Mouse (Mus musculus): ENCODE measurements around the gene Map3k3. TPM values are rescaled to one million over a fixed set of nuclear protein-coding genes. Genes with fewer than 3 reads are reported as not detected.

Gene Map3k3
- polyA plus RNA-seq, 2 experiments, result 33.3 to 48.5 TPM

DNA sequence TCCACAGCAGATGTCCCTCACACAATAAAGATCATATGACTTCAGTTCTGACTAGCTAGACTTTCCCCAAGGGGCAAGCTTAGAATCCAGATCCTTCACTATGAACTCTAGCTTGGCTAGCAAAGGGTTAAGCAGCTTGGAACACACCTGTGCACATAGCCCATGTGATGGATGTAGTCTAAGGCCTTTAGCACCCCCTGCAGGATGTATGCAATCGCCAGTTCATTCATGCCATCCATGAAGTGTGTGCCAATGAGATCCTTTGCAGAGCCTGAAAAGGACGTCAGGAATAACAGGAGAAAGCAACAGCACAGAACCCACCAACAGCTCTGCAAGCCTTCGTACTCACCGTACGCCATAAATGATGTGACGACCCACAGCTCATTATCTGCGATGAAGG is 86.4 kb downstream of the Map3k3 start:
- TF ChIP-seq POLR2A (IDR thresholded peaks at IDR 0.05; ENCODE audit: borderline replicate concordance, extremely low read depth, insufficient read depth, insufficient read length), result no peak
- DNase-seq (ENCODE audit: low spot score) (no peak), ATAC-seq (ENCODE audit: low FRiP score, low read depth) (no peak)
- no peak overlapping the region for H3K4me2 ChIP-seq (replicated peaks; ENCODE audit: low read depth, low read length, severe bottlenecking)
- WGBS, result 72% methylated on average over 7 of the region's 7 CpGs
- H3K27me3 ChIP-seq (ENCODE audit: control insufficient read depth, insufficient read depth, low read length), result no peaks in the 10 kb centered on the region
- no peak overlapping the region for H3K27ac ChIP-seq (replicated peaks; ENCODE audit: low read depth, low read length)
- H3K9me3 ChIP-seq (ENCODE audit: control insufficient read depth, low read length), result no peaks in the 10 kb centered on the region
- no peaks in the 10 kb centered on the region for H3K4me1 ChIP-seq (ENCODE audit: control insufficient read depth, insufficient read depth, low read length)
- no peak overlapping the region for H3K4me3 ChIP-seq (replicated peaks; ENCODE audit: low read length)
- H3K36me3 ChIP-seq (ENCODE audit: control insufficient read depth, insufficient read depth, low read length), result peaks cover 45% of the 10 kb centered on the region
- H3K9ac ChIP-seq (ENCODE audit: low read depth, low read length, severe bottlenecking), result no peak overlapping the region

DNA sequence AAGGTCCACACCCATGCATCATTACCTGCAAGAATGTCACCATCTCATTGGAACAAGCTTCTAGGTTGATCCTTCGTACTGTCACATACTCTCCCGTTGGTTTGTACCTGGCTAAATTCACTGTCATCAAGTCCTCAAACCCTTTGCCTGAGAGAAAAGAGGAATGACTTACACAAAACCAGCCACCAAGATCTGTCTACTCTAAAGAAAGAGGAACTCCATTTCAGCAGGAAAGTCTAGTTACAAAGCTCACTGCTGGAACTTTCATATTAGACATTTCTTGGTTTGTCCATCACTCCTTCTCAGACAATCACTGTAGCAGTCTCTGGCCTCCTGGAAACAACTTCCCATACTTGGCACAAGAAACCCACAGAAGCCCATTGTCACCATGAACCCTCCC is 88.8 kb downstream of the Map3k3 start:
- TF ChIP-seq POLR2A (IDR thresholded peaks at IDR 0.05; ENCODE audit: borderline replicate concordance, extremely low read depth, insufficient read depth, insufficient read length), result no peak
- Histone ChIP-seq H3K4me2 (replicated peaks; ENCODE audit: low read depth, low read length, severe bottlenecking) (no peak overlapping the region), H3K9me3 (ENCODE audit: control insufficient read depth, low read length) (no peaks in the 10 kb centered on the region), H3K4me1 (ENCODE audit: control insufficient read depth, insufficient read depth, low read length) (no peaks in the 10 kb centered on the region), H3K27me3 (ENCODE audit: control insufficient read depth, insufficient read depth, low read length) (no peaks in the 10 kb centered on the region), H3K4me3 (replicated peaks; ENCODE audit: low read length) (no peak overlapping the region), H3K36me3 (ENCODE audit: control insufficient read depth, insufficient read depth, low read length) (peaks cover 27% of the 10 kb centered on the region), H3K27ac (replicated peaks; ENCODE audit: low read depth, low read length) (no peak overlapping the region), H3K9ac (ENCODE audit: low read depth, low read length, severe bottlenecking) (no peak overlapping the region)
- DNase-seq (ENCODE audit: low spot score) (no peak), ATAC-seq (ENCODE audit: low FRiP score, low read depth) (no peak)
- 89% methylated on average over 2 of the region's 2 CpGs for whole genome bisulfite sequencing

DNA sequence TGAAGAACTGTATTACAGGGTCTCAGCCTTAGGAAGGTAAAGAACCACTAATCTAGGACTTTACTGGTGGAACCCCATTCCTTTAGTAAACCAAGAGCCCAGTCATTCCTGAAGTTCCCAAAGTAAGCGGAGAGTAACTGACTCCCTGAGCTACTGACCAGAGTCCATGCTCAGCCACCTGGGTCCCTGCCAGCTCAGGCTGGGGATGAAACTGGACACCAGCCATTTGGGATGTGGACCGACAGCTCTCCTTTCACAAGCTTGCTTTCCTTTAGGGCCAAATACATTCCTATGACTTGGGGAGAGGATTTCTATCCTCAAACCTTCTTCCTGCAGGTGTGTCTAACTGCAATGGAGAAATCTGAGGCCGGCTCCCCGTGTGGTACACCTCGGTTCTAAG is 90.0 kb downstream of the Map3k3 start:
- no peaks in the 10 kb centered on the region for H3K9me3 ChIP-seq (ENCODE audit: control insufficient read depth, low read length)
- H3K4me3 ChIP-seq (replicated peaks; ENCODE audit: low read length), result no peak overlapping the region

DNA sequence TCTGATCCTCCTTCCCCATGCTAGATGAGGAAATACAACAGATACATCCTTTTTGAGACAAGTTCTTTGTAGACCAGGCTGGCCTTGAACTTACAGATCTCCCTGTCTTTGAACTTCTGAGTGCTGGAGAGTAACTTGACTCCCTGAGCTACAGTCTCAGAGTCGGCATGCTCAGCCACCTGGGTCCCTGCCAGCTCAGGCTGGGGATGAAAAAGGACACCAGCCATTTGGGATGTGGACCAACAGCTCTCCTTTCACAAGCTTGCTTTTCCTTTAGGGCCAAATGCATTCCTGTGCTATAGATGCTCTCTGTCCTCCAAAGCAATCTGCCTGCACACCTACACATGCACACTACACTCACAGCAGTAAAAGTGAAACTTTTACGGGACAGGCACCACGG is 90.7 kb downstream of the Map3k3 start:
- ATAC-seq (ENCODE audit: low FRiP score, low read depth) (no peak), DNase-seq (ENCODE audit: low spot score) (no peak)
- H3K27me3 ChIP-seq (ENCODE audit: control insufficient read depth, insufficient read depth, low read length), result no peaks in the 10 kb centered on the region
- no peaks in the 10 kb centered on the region for H3K9me3 ChIP-seq (ENCODE audit: control insufficient read depth, low read length)
- TF ChIP-seq POLR2A (IDR thresholded peaks at IDR 0.05; ENCODE audit: borderline replicate concordance, extremely low read depth, insufficient read depth, insufficient read length), result no peak
- H3K36me3 ChIP-seq (ENCODE audit: control insufficient read depth, insufficient read depth, low read length), result peaks cover 16% of the 10 kb centered on the region; the same call in 1 of the 2 replicates
- no peak overlapping the region for H3K4me2 ChIP-seq (replicated peaks; ENCODE audit: low read depth, low read length, severe bottlenecking)
- H3K9ac ChIP-seq (ENCODE audit: low read depth, low read length, severe bottlenecking), result no peak overlapping the region
- 37% methylated on average over 3 of the region's 3 CpGs for whole genome bisulfite sequencing
- no peaks in the 10 kb centered on the region for H3K4me1 ChIP-seq (ENCODE audit: control insufficient read depth, insufficient read depth, low read length)
- H3K27ac ChIP-seq (replicated peaks; ENCODE audit: low read depth, low read length), result no peak overlapping the region
- no peak overlapping the region for H3K4me3 ChIP-seq (replicated peaks; ENCODE audit: low read length)

More for the DNA sequence above, 90.0 kb downstream of the Map3k3 start:
- WGBS, result 76% methylated on average over 5 of the region's 5 CpGs
- H3K36me3 ChIP-seq (ENCODE audit: control insufficient read depth, insufficient read depth, low read length), result peaks cover 21% of the 10 kb centered on the region; the same call in 1 of the 2 replicates
- DNase-seq (ENCODE audit: low spot score) (no peak), ATAC-seq (ENCODE audit: low FRiP score, low read depth) (no peak)
- H3K9ac ChIP-seq (ENCODE audit: low read depth, low read length, severe bottlenecking), result 0 out of 2 replicates have a peak overlapping the region, but pooled peaks have one; percentile 13
- H3K27ac ChIP-seq (replicated peaks; ENCODE audit: low read depth, low read length), result no peak overlapping the region
- H3K4me2 ChIP-seq (replicated peaks; ENCODE audit: low read depth, low read length, severe bottlenecking), result no peak overlapping the region
- H3K4me1 ChIP-seq (ENCODE audit: control insufficient read depth, insufficient read depth, low read length), result no peaks in the 10 kb centered on the region
- H3K27me3 ChIP-seq (ENCODE audit: control insufficient read depth, insufficient read depth, low read length), result no peaks in the 10 kb centered on the region
- TF ChIP-seq POLR2A (IDR thresholded peaks at IDR 0.05; ENCODE audit: borderline replicate concordance, extremely low read depth, insufficient read depth, insufficient read length), result no peak

DNA sequence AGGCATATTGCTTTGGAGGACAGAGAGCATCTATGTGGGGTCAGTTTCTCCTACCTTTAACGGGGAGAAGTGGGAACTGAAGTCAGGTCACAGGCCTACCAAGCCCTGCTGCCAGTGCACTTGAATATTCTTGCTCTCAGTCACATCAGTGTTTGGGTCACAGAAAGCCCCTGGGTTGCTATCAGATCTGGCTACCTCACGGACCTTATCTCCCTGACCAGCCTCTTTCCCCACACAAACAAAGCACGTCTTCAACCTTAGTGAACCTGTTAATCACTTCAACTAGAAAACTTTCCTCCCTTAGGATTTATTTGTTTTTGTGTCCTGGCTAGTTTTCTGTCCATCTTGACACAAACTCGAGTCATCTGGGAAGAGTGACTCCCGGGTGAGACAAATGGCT is 92.0 kb downstream of the Map3k3 start:
- no peaks in the 10 kb centered on the region for H3K4me1 ChIP-seq (ENCODE audit: control insufficient read depth, insufficient read depth, low read length)
- no peak overlapping the region for H3K4me2 ChIP-seq (replicated peaks; ENCODE audit: low read depth, low read length, severe bottlenecking)
- H3K9ac ChIP-seq (ENCODE audit: low read depth, low read length, severe bottlenecking), result no peak overlapping the region
- ATAC-seq (ENCODE audit: low FRiP score, low read depth), result no peak
- H3K27me3 ChIP-seq (ENCODE audit: control insufficient read depth, insufficient read depth, low read length), result no peaks in the 10 kb centered on the region
- no peak overlapping the region for H3K4me3 ChIP-seq (replicated peaks; ENCODE audit: low read length)
- DNase-seq (ENCODE audit: low spot score), result no peak
- peaks cover 10% of the 10 kb centered on the region; the same call in 1 of the 2 replicates for H3K36me3 ChIP-seq (ENCODE audit: control insufficient read depth, insufficient read depth, low read length)
- no peak overlapping the region for H3K27ac ChIP-seq (replicated peaks; ENCODE audit: low read depth, low read length)
- TF ChIP-seq POLR2A (IDR thresholded peaks at IDR 0.05; ENCODE audit: borderline replicate concordance, extremely low read depth, insufficient read depth, insufficient read length), result no peak
- 81% methylated on average over 5 of the region's 5 CpGs for WGBS
- no peaks in the 10 kb centered on the region for H3K9me3 ChIP-seq (ENCODE audit: control insufficient read depth, low read length)

Data from limb, embryonic 14.5 days (tissue).